Mouse (Mus musculus) neural tube, embryonic 14.5 days (tissue): ENCODE measurements at regions not wholly inside any gene's neighbourhood (a gene's known extent, or its start where the extent isn't known, plus 50 kb on each side); places are given as distances from the start of the nearest gene placed in this dataset.

ENCODE experiments used
- ATAC-seq: fragments of 200-750 bp; cut with Nextera tagmentation; 2 replicates; pipeline ENCODE4 v1.8.0; 2017; ENCODE audit warnings: low read depth, mild to moderate bottlenecking, moderate TSS enrichment, moderate library complexity
- H3K27ac ChIP-seq: fragments of 300-500 bp; sonication (generic); 2 replicates; pipeline ENCODE4 v1.5.1; 2014; ENCODE audit warnings: low read depth, mild to moderate bottlenecking, control low read depth, low read length, moderate library complexity, mixed read lengths
- H3K27me3 ChIP-seq: fragments of 300-500 bp; sonication (generic); 2 replicates; pipeline ENCODE4 v1.6.1; 2014; ENCODE audit warnings: low read length; ENCODE audit not compliant: control insufficient read depth, insufficient read depth
- H3K36me3 ChIP-seq: fragments of 300-500 bp; sonication (generic); 2 replicates; pipeline ENCODE4 v1.6.1; 2014; ENCODE audit warnings: low read length, mixed read lengths; ENCODE audit not compliant: control insufficient read depth, insufficient read depth
- H3K4me1 ChIP-seq: fragments of 300-500 bp; sonication (generic); 2 replicates; pipeline ENCODE4 v1.6.1; 2014; ENCODE audit warnings: low read length; ENCODE audit not compliant: control insufficient read depth, insufficient read depth
- H3K4me2 ChIP-seq: fragments of 300-500 bp; sonication (generic); 2 replicates; pipeline ENCODE4 v1.6.1; 2014; ENCODE audit warnings: mild to moderate bottlenecking, low read depth, low read length, control low read depth
- H3K4me3 ChIP-seq: fragments of 300-500 bp; sonication (generic); 2 replicates; pipeline ENCODE4 v1.5.1; 2014; ENCODE audit warnings: low read depth, low read length, control low read depth, mixed read lengths
- H3K9ac ChIP-seq: fragments of 300-500 bp; sonication (generic); replicated peaks from 2 replicates; pipeline ENCODE4 v1.6.1; 2014; ENCODE audit warnings: low read depth, mild to moderate bottlenecking, control low read depth, low read length, mixed read lengths
- H3K9me3 ChIP-seq: fragments of 300-500 bp; sonication (generic); 2 replicates; pipeline ENCODE4 v1.6.1; 2016; ENCODE audit warnings: low read length; ENCODE audit not compliant: control insufficient read depth
- WGBS: fragments of 180-500 bp; shearing (Covaris S2); extraction: QIAGEN DNeasy Blood & Tissue Kit; methylation state at CpG from one replicate; pipeline ENCODE4 v1.1.7; 2014; 5-methylcytosine and 5-hydroxymethylcytosine counted together

DNA sequence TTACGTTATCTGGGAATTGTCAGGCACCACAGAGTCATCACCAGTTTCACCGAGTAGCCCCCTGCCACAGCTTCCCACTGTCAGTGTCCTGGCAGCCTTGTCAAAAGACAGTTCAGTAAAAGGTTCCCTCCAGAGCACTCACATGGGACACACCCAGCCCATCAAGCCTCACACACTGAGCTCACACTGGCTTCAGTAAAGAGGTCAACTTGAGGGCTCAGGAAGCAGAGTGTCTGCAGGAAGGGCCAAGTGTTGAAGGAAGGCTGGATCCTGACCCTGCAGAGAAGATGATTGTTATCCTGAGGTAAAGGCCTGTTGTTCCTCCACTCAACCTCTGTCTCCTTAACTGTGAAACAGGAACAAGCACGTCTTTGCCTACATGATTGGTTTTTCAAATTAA lies 99.2 kb downstream of the Tbx19 start:
- WGBS: 88% methylated on average over 3 of the region's 3 CpGs
- no peak overlapping the region for H3K27ac ChIP-seq
- no peak for ATAC-seq
- no peaks in the 10 kb centered on the region for H3K36me3 ChIP-seq
- H3K27me3 ChIP-seq: no peaks in the 10 kb centered on the region
- H3K4me2 ChIP-seq: no peak overlapping the region
- H3K4me3 ChIP-seq: no peak overlapping the region
- H3K9me3 ChIP-seq: no peaks in the 10 kb centered on the region
- H3K9ac ChIP-seq: no peak overlapping the region
- no peaks in the 10 kb centered on the region; the same call in 1 of the 2 replicates for H3K4me1 ChIP-seq

DNA sequence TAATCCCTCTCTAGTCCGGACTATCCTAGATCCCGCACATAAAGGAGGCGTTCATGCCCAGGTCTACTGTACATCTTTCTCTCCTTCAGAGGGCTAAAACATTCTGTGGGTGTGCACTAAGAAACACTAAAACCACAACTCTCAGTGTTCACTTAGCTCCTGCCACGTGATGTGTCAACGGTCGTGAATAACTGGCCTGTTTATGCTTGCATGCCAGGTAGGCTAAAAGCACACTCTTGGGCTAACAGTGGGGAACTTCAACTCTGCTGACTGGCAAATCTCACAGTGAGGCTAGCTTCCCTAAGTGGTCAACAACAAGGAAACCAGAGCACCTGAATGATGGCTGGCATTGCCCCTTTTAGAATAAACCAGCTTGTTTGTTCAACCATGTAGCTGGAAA lies 106.3 kb downstream of the Tbx19 start:
- Histone ChIP-seq H3K4me2 (no peak overlapping the region), H3K9ac (no peak overlapping the region), H3K4me3 (no peak overlapping the region), H3K9me3 (no peaks in the 10 kb centered on the region), H3K4me1 (no peaks in the 10 kb centered on the region), H3K27ac (no peak overlapping the region), H3K36me3 (no peaks in the 10 kb centered on the region), H3K27me3 (no peaks in the 10 kb centered on the region)
- ATAC-seq: no peak
- WGBS: 89% methylated on average over 6 of the region's 6 CpGs

DNA sequence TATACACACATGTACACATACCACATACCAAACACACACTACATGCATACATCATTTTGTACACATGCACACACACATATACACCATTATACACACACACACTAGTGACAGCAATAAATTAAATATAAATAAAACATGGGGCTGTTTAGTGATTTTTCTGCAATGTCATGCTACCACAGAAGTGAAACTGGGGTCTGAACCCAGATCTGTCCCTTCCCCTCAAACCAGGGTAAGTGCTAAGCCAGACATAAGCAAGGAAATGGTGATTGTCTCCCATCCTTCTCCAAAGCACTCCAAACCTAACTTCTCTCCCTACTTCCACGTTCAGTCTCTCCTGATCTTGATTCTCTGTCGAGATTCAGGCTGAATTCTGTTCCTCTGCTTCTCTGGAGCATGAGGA lies 109.3 kb downstream of the Tbx19 start:
- H3K36me3 ChIP-seq: no peaks in the 10 kb centered on the region
- no peak for ATAC-seq
- H3K4me3 ChIP-seq: no peak overlapping the region
- no peaks in the 10 kb centered on the region for H3K27me3 ChIP-seq
- no peak overlapping the region for H3K4me2 ChIP-seq
- no peaks in the 10 kb centered on the region for H3K9me3 ChIP-seq
- peaks cover 4% of the 10 kb centered on the region; the same call in 1 of the 2 replicates for H3K4me1 ChIP-seq
- 58% methylated on average over 2 of the region's 2 CpGs for WGBS
- no peak overlapping the region for H3K9ac ChIP-seq
- no peak overlapping the region for H3K27ac ChIP-seq

DNA sequence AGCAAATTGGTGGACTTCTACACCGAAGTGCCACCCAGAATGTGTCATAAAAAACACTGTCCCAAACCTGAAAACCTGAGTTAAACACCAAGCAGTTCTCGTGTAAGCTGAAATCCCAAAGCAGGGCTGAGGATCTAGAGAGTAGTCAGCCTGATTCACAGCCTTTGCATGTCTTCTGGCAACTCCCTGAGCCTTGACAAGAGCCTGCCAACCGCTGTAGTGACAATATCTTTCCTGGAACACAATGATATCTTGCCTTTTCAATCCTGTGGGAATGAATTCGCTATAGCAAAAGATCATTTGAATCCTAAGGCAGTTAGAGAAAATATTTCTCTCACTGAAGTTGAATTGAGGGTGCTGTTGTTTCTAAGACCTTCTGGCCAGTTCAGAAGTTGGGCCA lies 110.4 kb downstream of the Tbx19 start:
- Histone ChIP-seq H3K27me3 (no peaks in the 10 kb centered on the region), H3K4me1 (peaks cover 4% of the 10 kb centered on the region; the same call in 1 of the 2 replicates), H3K36me3 (no peaks in the 10 kb centered on the region), H3K27ac (no peak overlapping the region), H3K9ac (no peak overlapping the region), H3K4me3 (no peak overlapping the region), H3K4me2 (no peak overlapping the region), H3K9me3 (no peaks in the 10 kb centered on the region)
- no peak for ATAC-seq
- WGBS: 84% methylated on average over 4 of the region's 4 CpGs

DNA sequence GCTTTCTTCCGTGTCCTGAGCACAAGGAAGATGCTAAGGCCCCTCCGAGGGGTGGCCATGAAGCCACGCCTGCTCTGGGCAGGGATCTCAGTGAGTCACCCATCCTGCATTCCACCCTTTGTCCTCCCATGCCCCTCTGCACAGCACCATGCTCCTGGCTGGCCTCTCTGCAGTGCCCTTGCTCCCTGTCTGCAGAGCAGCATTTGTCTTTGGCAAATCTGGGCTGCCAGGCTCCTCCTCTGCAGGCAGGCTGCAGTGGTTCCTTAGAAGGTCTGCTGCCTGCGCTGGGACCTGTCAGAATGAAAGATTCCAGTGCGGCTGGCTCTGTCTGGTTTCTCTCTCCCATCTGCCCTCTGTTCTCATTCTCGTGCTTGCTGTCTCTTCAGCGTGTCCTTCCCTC lies 111.3 kb upstream of the Xcl1 start:
- H3K27ac ChIP-seq: peak overlapping the region; percentile 73
- H3K27me3 ChIP-seq: no peaks in the 10 kb centered on the region
- H3K4me3 ChIP-seq: no peak overlapping the region
- H3K4me1 ChIP-seq: peaks cover 4% of the 10 kb centered on the region; the same call in 1 of the 2 replicates
- H3K4me2 ChIP-seq: no peak overlapping the region
- H3K36me3 ChIP-seq: no peaks in the 10 kb centered on the region
- no peaks in the 10 kb centered on the region for H3K9me3 ChIP-seq
- ATAC-seq: peak; percentile 79
- H3K9ac ChIP-seq: 0 out of 2 replicates have a peak overlapping the region, but pooled peaks have one; percentile 32
- WGBS: 19% methylated on average over 7 of the region's 7 CpGs

DNA sequence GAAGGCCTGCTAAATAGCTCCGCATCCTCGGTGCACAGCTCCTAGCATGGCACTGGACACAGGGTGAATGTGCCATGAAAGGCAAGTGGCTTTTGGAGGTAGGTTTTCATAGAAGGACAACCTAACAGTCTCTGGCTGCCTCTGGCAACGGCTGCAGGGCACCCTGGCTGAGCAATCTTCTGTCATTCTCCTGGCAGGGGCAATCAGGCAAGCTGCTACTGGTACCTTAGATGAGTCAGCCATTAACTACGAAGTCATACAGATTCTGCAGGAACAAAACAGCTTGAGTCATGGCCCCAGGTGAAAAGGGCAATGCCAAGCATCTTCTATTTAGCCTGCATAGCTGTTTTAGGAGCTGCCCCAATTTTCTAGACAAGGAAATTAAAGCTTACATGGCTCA lies 110.7 kb upstream of the Xcl1 start:
- no peak overlapping the region for H3K9ac ChIP-seq
- no peak overlapping the region for H3K4me2 ChIP-seq
- H3K4me3 ChIP-seq: no peak overlapping the region
- H3K27me3 ChIP-seq: no peaks in the 10 kb centered on the region
- H3K27ac ChIP-seq: peak overlapping the region; percentile 73
- WGBS: 60% methylated on average over 4 of the region's 4 CpGs
- no peak for ATAC-seq
- H3K36me3 ChIP-seq: no peaks in the 10 kb centered on the region
- no peaks in the 10 kb centered on the region for H3K9me3 ChIP-seq
- peaks cover 4% of the 10 kb centered on the region; the same call in 1 of the 2 replicates for H3K4me1 ChIP-seq

DNA sequence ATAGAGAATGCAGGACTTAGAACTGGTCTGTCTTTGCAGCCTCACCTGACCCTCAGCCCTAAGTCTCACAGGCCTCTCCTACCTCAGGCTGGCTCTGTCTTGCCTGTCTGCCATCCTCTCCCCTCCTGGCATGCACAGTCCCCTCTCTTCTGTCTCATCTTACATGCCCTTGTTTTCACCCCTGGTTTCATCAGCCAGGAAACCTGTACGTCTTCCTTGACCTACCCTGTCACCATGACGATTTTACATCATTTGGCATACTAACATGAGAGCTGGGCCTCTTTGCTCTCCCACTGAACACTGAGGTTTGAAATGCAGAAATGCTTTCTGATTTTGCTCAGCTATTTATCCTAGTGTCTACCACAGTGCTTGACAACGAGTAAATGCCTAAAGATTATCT lies 108.0 kb upstream of the Xcl1 start:
- Histone ChIP-seq H3K4me3 (no peak overlapping the region), H3K27ac (no peak overlapping the region), H3K4me1 (peaks cover 4% of the 10 kb centered on the region; the same call in 1 of the 2 replicates), H3K9me3 (no peaks in the 10 kb centered on the region), H3K36me3 (no peaks in the 10 kb centered on the region), H3K9ac (no peak overlapping the region), H3K27me3 (no peaks in the 10 kb centered on the region), H3K4me2 (no peak overlapping the region)
- ATAC-seq: no peak
- WGBS: 58% methylated on average over 3 of the region's 3 CpGs

DNA sequence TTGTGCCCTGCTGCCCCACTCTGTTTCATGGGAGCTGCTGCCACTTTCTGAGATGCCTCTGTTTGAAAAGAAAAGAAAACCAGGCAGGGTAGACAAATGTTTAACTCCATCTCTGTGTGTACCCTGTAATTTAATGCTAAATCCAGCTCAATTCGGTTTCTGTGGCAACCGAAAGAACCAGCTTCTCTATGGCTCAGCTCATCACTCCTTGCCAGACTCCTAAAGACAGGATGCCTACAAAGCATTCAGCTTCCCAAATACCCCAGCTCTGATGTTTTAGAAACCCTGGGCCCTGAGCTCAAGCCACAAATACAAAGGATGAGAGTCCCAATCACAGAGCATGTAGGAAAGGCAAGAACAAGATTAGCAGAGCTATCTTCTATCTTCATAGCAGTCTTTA lies 106.8 kb upstream of the Xcl1 start:
- no peak overlapping the region for H3K27ac ChIP-seq

DNA sequence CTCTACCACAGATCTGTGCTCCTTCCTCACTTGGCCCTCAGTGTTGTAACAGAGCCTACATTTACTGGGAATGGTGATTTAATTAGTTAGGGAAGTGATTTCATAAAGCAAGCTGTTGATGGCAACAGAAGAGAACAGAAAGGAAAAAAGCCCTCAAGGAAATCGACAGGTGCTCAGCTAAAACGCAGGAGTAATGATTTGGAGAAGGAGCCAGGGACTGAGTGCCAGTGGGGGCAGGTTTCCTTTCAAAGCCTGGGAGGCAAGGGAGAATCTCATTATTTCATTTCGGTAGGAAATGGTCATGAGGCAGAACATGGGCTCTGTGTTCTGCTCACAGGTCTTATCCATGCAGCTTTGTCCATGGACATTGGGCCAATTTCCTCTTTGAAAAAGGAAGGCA lies 101.3 kb upstream of the Xcl1 start:
- no peak overlapping the region for H3K4me2 ChIP-seq
- 89% methylated on average over 3 of the region's 3 CpGs for WGBS

More for the DNA sequence above, 106.8 kb upstream of the Xcl1 start:
- WGBS: 72% methylated on average over 2 of the region's 2 CpGs
- Histone ChIP-seq H3K4me3 (no peak overlapping the region), H3K9ac (no peak overlapping the region), H3K4me2 (no peak overlapping the region), H3K4me1 (peaks cover 4% of the 10 kb centered on the region; the same call in 1 of the 2 replicates), H3K36me3 (no peaks in the 10 kb centered on the region), H3K27me3 (no peaks in the 10 kb centered on the region), H3K9me3 (no peaks in the 10 kb centered on the region)
- 0 out of 2 replicates have a peak, but pooled peaks have one; percentile 20 for ATAC-seq

More for the DNA sequence above, 101.3 kb upstream of the Xcl1 start:
- H3K4me1 ChIP-seq: no peaks in the 10 kb centered on the region
- H3K27me3 ChIP-seq: no peaks in the 10 kb centered on the region
- H3K36me3 ChIP-seq: no peaks in the 10 kb centered on the region
- H3K9ac ChIP-seq: no peak overlapping the region
- no peak overlapping the region for H3K27ac ChIP-seq
- ATAC-seq: no peak
- no peak overlapping the region for H3K4me3 ChIP-seq
- no peaks in the 10 kb centered on the region for H3K9me3 ChIP-seq
